Mouse (Mus musculus): Measurements from ENCODE around the gene Macrod2.

Gene Macrod2

DNA sequence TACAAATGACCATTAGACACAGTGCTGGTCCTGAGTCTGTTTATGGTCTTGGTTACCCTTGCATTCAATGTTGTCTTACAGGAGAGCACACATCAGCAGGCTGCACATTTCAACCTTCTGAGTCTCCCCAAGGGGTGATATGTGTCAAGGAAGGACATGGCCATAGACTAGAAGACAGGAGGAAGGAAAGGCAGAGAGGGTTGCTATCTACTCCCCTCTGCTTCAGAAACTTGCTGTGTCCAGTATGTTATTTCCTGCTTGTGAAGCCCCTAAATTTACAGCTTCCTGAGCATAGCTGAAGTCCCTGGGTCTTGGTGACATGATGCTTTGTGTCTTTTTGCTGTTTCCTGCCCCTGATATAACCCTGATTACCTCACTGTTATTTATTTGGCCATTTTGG is 799.4 kb downstream of the Macrod2 start:
- in situ Hi-C loops (cut with MboI, MseI), result no loop called here

GRCm38 (mm10) chr2:141200481-141200880 is 805.4 kb downstream of the Macrod2 start:
- in situ Hi-C loops (cut with MboI, MseI), result no loop called here

GRCm38 (mm10) chr2:141201303-141202014 is 806.4 kb downstream of the Macrod2 start:
- in situ Hi-C loops (cut with MboI, MseI), result no loop called here

DNA sequence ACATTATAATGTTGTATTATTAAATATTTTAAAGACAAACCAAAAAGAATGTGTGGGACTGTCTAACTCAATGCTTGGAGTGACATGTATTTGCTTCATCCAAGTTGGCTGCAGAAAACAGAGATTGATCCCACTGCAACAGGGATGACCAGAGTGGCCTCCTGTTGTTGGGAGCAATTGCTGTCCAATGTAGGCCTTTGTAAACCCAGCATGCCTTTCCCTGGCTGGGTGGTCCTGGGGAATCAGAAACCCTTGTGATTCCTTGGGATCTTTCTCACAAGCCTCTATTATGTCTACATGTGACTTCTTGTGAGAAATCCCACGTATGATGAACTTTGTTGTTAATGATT is 806.9 kb downstream of the Macrod2 start:
- in situ Hi-C loops (cut with MboI, MseI), result no loop called here

DNA sequence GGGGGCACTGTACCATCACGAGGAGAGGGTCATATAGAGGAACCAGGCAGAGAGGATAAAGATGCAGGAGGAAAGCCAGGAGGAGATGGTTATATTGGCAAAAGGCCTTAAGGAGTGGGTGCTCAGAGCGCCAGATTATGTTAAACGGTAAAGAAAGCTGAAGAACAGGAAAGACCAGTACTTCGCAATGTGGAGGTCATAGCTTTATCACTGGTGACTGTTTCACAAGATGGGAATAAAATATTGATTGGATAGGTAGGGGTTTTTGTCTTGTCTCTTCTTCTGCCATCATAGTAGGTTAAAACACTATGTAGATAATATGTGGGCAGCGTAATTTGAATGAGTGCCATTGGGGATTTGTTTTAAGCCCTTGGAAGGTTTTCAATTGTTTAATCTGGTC is 816.2 kb downstream of the Macrod2 start:
- in situ Hi-C loops (cut with MboI, MseI), result no loop called here

- in situ Hi-C loops (cut with MboI, MseI), result no loop called here
Measured at GRCm38 (mm10) chr2:141212291-141212690, 817.2 kb downstream of the Macrod2 start.

DNA sequence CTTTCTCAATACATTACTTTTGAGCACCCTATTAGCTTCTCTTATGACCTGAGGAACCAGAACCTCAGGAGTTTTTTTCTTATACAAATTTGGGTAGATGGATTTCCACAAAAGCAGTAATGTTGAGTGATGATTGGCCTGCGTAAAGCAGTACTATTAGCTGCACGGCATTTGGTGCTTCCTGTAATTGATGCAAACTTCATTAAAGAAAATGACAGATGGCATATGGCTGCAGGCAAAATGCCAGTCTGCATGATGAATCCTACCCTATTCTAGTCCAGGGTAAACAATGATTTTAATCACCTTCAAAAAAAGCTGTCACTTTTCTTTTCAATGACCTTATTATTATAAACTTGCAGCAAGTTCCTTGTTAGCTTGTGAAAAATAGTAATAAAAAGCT is 822.4 kb downstream of the Macrod2 start:
- in situ Hi-C loops (cut with MboI, MseI), result no loop called here

- in situ Hi-C loops (cut with MboI, MseI), result no loop called here
Measured at GRCm38 (mm10) chr2:141217925-141218324, 822.8 kb downstream of the Macrod2 start.

DNA sequence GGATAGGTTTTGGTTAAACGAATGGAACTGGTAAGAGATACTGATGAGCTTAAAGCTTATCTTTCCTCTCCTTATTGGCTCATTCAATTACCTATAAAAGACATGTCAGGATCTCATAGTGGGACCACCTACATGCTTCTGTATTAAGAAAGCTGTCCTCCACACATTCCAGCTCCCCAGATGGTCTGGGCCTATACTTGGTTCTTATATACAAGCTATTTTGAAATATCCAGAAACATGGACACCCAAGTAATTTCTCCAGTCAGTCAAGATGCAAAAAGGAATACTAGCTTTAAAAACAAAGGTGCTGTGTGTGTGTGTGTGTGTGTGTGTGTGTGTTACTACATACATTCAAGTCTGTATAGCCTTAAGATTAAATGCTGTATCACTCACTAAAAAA is 833.7 kb downstream of the Macrod2 start:
- in situ Hi-C loops (cut with MboI, MseI), result no loop called here

DNA sequence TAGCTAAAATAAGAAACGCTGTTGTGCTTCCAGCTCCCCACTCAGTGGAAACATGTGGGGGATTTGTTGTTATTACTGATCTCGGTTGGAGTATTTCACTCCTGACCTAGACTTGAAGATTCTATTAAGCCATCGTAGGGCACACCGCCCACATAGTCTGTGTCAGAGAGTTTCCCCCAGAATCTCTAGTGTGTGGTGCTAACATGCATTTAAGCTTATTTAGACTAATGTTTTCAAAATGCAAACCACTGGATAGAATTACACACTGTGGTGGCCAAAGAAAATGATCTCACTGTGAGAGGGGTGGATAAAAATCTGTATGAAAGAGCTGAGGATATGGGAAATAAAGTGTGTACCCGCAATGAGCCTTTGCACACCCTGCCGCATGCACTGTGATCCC is 834.7 kb downstream of the Macrod2 start:
- in situ Hi-C loops (cut with MboI, MseI), result no loop called here

GRCm38 (mm10) chr2:141231011-141231668 is 836.0 kb downstream of the Macrod2 start:
- in situ Hi-C loops (cut with MboI, MseI), result no loop called here

- in situ Hi-C loops (cut with MboI, MseI), result no loop called here
Measured at GRCm38 (mm10) chr2:141234306-141234705, 839.2 kb downstream of the Macrod2 start.

GRCm38 (mm10) chr2:141234724-141235453 is 839.8 kb downstream of the Macrod2 start:
- in situ Hi-C loops (cut with MboI, MseI), result no loop called here

DNA sequence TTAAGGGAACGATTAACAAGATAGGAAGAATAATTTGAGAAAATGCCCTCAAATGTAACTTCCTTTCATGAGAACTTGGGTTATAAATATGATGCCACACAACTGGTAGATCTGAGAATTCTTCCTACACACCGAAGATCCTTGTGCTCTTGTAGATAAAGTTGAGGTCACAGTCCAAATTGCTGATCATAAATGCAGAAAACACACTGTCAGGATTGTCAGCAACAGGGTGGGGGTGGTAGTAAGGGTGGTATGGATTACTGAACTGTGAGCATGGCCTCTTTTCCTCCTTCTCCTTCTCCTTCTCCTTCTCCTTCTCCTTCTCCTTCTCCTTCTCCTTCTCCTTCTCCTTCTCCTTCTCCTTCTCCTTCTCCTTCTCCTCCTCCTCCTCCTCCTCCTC is 852.6 kb downstream of the Macrod2 start:
- in situ Hi-C loops (cut with MboI, MseI), result no loop called here

GRCm38 (mm10) chr2:141264582-141264981 is 869.5 kb downstream of the Macrod2 start:
- in situ Hi-C loops (cut with MboI, MseI), result no loop called here

DNA sequence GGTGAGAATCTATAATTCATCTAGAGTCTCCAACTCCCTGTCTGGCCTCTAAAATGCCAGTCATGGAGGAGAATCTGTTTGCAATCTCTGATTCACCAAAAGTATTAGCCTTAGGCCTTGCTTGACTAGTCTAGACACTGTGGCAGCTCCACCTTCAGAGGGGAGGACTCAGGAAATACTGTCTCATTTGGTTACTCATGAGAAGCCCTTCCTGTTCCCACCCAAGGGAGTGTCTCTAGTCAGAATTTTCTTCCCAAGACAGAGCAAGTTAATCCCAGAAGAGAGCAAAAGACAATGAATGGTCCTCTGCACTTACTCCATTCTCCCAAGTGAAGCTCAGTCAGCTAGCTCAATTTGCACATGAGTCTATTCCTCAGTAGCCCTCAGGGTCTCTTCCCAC is 871.5 kb downstream of the Macrod2 start:
- in situ Hi-C loops (cut with MboI, MseI), result no loop called here

DNA sequence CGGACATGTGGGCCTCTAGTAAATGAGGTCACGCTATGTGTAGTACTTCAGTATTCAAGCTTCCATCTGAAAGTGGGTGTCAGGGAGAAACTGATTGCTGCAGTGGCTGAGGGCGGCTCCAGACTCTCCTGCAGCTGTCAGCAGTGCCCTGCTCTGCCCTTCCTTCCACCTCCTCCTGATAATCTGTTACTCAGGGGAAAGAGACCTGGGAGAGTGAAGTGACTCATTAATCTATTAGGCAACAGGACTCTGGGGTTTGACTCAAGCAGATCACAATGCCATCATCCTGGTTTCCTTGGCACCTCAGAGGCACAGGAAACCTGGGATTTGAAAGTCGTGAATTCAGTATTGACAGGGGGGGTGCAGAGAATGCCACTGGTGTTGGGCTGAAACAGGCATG is 876.4 kb downstream of the Macrod2 start:
- in situ Hi-C loops (cut with MboI, MseI), result no loop called here

DNA sequence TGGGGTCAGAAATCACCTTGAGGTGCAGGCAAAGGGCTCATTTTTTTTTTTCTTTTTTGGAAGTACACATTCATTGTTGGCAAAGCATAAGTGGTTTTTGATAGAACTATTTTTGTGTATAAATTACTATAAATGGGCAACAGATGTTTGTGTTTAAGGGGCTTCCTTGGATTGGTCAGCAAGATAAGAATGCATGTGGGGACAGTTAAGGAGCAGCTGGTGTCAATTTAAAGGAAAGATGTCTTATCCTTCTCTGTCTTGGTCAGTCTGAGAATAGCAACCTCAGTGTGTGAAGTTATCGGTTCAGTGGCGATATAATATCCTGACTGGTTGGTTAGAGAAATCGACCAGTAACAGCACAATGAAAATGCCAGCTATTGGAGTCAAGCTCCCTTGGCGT is 877.9 kb downstream of the Macrod2 start:
- in situ Hi-C loops (cut with MboI, MseI), result no loop called here

- in situ Hi-C loops (cut with MboI, MseI), result no loop called here
Measured at GRCm38 (mm10) chr2:141274262-141274661, 879.2 kb downstream of the Macrod2 start.

GRCm38 (mm10) chr2:141279130-141279698 is 884.1 kb downstream of the Macrod2 start:
- in situ Hi-C loops (cut with MboI, MseI), result loop anchor here in 1 of 2 experiments (25.0 kb wide), 1 partner anchor 1942 kb away; no protein-coding TSS in a partner anchor

DNA sequence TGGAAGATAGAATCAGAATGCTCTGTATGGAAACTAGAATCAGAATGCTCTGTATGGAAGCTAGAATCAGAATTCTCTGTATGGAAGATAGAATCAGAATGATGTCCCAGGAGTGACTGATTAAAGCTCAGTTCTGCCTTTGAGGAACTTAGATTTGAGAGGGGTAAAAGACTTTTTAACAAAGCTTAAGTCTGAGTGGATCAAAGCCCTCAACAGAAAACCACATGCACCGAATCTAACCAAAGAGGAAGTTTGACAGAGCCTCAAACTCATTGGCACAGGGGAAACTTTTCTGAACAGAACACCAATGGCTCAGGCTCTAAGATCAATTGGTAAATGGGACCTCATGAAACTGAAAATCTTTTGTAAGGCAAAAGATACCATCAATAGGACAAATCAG is 885.7 kb downstream of the Macrod2 start:
- in situ Hi-C loops (cut with MboI, MseI), result loop anchor here in 1 of 2 experiments (25.0 kb wide), 1 partner anchor 1944 kb away; no protein-coding TSS in a partner anchor

- in situ Hi-C loops (cut with MboI, MseI), result loop anchor here in 1 of 2 experiments (25.0 kb wide), 1 partner anchor 1949 kb away; no protein-coding TSS in a partner anchor
Measured at GRCm38 (mm10) chr2:141286110-141286747, 891.1 kb downstream of the Macrod2 start.
